Mouse (Mus musculus) adrenal gland, postnatal 14 days (tissue): ENCODE measurements around the gene Npr1. TPM values are rescaled to one million over a fixed set of nuclear protein-coding genes. Genes with fewer than 3 reads are reported as not detected.
A peak's percentile ranks its signal among the peaks of the same experiment; 100 is the strongest.

Experiments
- DNase-seq: peaks from one replicate; pipeline ENCODE4 v3.0.0; 2021; ENCODE audit warnings: mixed read lengths
- long read RNA-seq, 2 experiments: library from polyadenylated mRNA; stranded (forward); transcript quantifications; one replicate each; pipeline ENCODE4 v2.0.0; 2021
- total RNA-seq: library from RNA; stranded (reverse); gene quantifications from 2 replicates; pipeline ENCODE4 v1.2.3, GENCODE M21; 2021

Npr1 gene
- total RNA-seq, result 120 and 132 TPM in 2 replicates
- long read RNA-seq, experiment 1, full-length matches to known transcripts, result 58 of 115 reads
- long read RNA-seq, experiment 1, partial matches to known transcripts, result 37 of 115 reads
- long read RNA-seq, experiment 1, other reads (novel, unspliced or antisense), result 20 of 115 reads
- long read RNA-seq, experiment 2, full-length matches to known transcripts, result 42 of 83 reads
- long read RNA-seq, experiment 2, partial matches to known transcripts, result 17 of 83 reads
- long read RNA-seq, experiment 2, other reads (novel, unspliced or antisense), result 24 of 83 reads

DNA sequence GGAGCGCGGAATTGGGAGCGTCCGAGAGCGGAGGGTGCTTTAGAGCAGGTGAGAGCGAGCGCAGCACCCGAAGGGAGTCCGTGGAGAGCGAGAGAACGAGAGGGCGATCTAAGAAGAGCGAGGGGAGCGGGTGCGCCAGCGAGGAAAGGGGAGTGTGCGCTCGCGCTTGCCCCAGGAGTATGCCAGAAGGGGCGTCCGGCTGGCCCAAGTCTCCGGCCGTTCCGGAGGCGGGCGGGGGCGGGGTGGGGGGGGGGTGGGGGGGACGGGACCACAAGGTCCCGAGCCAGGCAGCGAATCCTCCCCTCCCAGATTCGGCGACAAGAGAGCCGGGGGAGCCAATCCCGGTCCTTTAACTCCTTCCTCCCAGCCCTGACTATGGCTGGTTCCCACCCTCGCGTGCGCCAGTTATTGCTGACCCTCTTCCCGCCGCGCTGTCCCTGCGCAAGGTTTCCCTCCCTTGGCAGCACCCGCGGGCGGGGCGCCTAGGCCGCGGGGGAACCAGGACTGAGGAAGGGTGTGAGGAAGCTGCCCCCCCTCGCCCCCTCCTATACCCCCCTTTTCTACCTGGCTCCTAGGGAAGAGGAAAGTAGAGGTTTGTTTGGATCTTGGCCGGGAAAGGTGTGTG is at the start of gene Npr1:
Gene Npr1 (minus strand): TSS at position 181 of the 625 bp plus-strand sequence.
- DNase-seq, result peak; percentile 83

DNA sequence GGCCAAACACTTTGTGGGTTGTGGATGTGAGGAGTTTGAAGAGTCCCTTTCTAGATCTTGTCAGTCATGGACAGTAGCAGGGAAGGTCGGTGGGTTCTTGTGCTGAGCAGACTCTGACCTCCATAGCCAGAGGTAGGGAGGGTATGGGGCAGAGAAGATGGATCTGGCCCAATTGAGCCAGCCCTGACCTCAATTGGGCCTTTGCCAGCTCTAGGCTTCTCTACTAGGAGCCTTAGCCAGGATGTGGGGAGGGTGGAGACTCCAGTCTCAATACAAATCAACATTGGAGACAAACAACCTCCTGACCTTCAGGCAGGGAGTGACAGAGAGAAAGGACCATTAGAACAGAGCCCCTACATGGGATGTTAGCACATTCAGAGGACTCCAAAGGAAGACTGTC is 49.6 kb upstream of the Npr1 start:
- DNase-seq, result peak; percentile 62

DNA sequence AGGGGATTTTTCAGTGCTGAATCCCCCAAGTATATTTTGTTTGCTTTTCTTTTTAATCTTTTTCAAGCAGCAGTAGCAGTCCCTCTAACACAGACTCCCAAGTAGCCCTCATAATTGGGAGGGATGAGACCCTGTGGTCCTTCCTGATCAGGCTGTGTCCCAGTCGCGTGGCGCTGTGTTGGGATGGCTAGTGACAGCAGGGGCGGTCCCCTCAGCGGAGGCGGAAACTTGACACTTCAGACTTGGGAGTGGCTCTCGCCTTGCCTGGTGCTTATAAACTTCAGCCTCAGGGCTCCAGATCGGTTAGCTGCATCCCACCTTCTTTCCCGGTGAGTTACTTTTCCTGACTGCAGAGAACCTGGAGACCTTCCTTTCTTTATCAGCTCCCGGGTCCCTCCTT is 49.0 kb upstream of the Npr1 start:
- DNase-seq, result peak; percentile 84

DNA sequence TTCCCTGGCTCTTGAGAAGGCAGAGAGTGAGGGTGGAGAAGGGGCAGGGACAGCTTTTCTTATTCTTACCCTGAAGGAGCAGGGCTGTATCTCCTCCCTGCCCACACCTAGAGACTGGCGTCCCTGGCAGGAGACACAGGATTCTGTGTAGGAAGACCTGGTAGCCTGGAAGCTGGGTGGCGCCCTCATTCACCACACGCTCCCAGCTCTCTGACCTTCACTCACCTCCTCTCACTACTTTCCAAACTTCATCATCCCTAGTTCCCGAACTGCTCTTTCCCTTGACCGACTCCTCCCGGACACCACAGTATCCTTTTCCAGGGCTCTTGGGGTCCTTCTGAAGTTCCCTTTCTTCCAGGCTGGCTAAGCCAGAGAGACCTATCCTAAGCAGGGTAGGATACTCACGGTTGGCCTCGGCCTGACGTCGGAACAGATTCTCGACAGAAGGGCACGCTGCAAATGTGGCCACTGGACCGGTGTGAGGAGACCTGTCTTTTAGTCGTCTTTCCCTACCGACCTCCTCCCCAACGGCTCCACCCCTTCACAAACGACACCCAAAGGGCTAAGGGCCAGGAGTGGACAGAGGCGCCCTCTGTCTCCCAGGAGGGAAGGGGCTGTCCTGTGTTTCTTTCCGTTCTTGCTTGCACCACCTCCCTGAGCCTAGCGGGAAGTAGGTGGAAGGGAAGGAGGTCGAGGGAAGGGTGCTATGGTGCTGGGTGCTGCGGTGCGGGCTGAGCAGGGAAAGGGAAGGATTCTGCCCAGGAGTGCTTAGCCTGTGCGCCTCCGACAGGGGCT is 48.3 kb upstream of the Npr1 start, which contains the start of the genes S100a1 and S100a13:
Gene S100a1 (minus strand): TSS at position 597 of the 795 bp plus-strand sequence.
Gene S100a13 (plus strand): TSS at position 640 of the 795 bp plus-strand sequence.
- peak; percentile 88 for DNase-seq

DNA sequence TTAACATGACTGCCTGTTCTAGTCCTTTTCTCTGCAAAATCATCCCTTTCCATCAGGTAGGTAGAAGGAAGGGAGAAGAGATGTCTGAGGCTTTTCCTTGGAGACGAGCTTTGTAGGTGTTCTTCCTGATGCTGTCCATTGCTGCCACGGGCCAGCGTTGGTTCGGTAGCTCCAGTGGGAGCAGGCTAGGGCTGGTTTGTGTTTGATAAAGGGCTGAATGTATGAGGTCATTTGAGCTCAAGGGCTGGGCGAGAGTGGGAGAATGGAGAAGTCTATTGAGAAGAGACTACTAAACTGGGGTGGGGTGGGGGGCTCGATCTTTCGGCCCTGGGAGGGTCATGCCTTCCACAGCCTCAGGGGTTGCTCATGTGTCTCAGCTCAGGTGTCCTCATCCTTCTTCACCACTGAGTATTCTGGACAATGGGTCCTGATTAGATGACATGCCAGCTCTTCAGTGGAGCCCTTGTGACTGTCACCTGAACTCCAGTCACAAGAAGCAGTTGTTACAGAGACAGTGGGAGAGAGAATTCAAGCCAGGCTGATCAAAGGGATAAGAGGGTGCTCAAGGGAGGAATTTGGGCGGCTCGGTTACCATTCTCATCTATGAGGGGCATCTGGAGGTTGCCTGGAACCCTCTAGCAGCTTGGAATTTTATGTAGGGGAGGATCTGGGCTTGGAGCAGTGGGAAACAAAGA is 47.4 kb upstream of the Npr1 start:
- DNase-seq, result no peak

DNA sequence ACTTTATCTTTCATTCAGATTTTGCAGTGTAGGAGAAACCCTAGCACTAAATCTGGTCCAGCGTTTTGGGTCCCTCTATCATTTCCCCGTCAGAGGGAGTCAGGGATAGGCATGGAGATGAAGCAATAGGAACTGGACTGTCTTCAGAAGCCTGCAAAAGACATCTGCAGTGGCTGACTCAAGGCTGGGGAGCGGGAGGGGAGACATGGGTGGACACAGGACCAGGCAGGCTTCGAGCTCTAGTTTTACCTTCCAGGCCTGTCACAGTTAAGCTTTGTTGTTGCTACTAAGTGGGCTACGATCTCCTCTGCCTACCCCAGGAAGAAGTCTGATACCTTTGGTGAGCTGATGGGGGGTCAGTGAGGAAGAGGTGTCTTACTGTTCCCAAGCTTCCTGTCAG is 46.6 kb upstream of the Npr1 start:
- DNase-seq, result no peak

DNA sequence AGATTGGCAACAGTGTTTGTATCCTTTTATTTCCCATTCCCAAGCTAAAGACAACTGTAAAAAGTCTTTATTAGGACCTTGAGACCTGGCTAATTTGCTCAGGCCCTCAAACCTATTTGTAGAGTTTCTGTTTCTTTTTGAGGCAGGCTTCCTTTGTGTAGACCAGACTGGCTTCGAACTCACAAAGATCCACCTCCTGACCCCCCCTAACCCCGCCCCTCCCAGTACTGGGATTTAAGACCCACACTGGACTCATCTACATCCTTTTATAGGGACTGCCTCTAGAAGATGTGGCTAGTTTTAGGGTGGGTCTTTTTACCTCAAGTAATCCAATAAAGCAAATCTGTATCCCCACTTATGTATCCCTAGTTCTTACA is 44.1 kb upstream of the Npr1 start:
- no peak for DNase-seq

DNA sequence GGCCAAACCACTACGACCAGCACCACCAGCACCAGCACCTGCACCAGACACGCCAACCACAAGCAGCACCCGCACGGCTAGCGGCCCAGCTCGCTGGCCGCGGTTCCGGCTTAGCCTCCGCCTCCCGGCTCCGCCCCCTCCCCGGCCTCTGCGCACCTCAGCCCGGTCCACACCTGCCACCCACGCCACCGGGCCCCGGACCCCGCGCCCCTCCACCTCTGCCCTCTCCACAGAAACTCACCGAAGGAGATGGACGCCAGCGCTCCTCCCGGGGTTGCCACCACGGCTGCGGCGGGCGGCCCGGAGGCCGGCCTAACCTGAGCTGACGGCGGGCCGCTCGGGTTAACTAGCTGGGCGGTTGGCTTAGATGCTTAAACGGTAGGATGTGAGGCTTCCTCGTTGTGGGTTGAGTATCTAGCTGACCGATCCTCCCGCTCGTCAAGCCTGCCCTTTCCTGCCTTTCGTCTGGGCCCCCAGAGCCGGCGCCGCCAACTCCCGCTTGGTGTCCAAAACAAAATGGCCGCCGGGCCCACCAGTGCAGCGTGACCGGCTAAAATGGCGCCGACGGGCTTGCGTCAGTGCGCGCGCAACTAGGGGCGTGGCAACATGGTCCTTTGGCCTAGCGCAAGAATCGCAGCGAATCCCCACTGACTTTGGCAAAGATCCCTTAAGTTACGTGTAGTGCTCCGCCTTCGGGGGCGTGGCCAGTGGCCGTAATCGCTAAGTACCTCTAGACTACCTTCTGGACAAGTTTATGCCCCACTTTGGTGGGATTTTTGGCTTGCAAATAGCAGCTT is 43.5 kb upstream of the Npr1 start, which contains the start of gene Chtop:
Gene Chtop (minus strand): TSS at position 549 of the 797 bp plus-strand sequence.
- peak; percentile 100 for DNase-seq

DNA sequence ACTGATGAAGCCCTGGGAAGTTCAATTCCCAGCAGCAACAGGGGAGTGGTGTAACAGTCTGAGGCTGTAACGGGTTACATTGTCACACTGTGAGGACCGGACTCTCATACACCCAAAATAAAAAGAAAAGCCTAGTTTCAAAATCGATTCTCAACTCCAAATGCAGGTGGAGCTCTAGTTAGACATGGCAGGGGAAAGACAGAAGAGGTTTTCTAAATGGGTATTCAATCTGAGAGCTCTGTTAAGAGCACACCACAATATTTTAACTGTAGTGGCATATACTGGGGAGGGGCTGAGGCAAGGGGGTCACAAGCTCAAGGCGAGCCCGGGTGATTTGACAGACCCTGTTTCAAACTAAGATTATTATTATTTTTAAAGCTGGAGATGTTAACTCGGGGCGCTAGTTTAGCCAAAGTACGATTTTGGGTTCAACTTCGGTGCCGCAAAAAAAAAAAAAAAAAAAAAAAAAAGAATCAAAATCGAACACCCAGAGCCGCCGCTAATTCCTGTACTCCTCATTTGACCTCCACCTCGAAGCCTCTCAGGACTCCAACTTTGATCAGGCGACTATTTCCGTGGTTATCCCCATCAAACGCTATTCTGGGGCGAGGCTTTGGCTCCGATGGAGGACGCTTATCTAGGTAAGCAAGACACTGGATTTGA is 42.8 kb upstream of the Npr1 start:
- no peak for DNase-seq

DNA sequence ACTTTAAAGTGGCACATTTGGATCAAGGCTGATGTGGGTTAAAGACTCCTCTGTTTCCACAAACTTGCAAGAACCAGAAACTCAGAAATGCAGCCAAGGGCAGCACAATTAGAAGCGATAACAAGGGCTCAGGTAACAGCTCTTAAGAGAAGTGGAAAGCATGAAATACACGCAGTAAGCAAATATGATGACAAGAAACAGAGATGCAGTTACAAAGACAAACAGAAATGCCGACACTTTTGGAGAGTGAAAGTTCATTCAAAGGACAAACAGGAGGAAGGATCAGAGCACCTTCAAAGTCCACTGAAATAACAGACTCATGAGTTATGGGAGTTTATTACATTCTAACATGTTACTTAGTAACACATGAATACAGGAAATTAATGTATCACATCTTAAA is 40.7 kb upstream of the Npr1 start:
- DNase-seq, result no peak

DNA sequence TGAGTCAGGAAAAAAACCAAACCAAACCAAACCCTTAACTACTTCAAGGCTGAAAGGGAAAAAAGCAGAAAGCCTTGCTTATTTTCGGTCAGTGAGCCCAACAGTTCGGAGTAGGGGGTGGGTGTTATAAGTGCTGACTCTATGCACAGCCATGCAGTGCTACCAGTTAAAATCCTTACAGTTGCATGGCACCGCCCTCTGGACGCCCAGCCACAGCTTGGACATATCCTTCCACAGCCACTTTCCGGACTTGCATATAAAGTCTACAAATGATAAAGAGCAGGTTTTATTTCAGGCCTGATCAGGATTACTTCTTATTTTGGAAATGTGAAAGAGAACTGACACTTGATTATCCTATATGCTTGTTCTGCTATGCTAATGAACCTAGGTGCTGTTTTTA is 39.5 kb upstream of the Npr1 start:
- no peak for DNase-seq

DNA sequence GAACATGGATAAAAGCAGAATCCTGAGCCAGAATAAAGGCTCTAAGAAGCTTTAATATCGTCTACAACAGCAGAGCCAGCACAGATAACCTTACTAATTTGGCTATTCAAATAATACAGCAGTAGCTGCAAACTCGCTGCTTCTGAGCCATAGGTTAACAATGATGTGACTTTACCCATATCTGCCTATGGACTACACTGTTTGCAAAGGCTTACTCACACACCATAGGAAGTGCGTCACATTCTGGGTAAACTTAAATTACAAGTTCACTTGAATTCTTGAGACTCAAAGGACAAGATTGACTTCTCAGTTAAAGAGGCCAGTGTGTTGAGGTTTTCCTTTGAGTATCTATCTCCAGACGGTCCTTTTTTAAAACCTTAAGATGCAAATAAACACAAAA is 37.8 kb upstream of the Npr1 start:
- DNase-seq, result no peak

DNA sequence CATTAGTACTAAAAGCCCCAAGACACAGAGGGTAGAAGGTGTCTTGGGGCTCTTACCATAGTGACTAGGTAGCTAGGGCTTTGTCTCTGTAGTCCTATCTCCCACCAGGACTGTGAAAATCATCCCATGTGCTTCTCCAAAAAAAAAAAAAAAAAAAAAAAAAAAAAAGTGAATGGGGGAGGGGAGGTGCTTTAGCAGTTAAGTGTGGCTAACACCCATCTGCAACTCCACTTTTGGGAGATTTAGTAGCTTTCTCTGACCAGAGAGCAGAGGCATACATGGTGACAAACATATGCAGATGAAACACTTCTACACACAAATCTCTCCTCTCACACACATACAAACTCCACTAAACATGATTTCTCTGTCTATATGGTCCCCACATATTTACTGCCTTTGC is 31.9 kb upstream of the Npr1 start:
- DNase-seq, result no peak

DNA sequence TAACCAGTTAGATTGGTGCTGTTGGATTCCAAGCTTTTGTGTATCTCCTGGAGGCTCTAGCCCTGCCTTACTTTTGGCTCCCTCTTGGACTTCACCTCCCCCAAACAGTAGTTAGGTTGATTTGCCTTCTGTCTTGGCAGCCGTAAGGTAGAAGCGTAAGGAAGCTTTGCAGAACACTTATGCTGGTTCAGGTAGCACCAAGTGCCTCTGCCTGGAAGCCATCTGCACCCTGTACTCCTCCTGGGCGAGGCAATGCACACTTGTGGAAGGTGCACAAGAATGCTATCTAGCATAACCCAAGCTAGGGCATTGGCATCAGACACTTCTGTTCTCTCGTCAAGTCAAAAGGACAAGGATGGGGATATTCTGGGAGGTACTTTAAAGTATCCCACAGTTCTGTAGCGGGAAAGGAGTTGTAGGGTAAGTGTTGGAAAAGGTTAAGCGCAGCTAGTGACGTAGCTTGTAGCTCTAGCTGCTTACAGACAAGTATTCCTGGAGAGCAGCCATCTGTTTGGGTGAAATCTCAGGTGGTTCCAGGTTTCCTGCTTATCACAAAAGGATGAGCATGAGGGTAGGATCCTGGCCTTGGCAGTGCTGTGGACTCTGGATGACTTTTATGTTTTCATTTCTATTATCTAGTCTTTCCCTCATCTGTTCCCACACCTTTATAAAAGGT is 30.3 kb upstream of the Npr1 start:
- DNase-seq, result no peak

DNA sequence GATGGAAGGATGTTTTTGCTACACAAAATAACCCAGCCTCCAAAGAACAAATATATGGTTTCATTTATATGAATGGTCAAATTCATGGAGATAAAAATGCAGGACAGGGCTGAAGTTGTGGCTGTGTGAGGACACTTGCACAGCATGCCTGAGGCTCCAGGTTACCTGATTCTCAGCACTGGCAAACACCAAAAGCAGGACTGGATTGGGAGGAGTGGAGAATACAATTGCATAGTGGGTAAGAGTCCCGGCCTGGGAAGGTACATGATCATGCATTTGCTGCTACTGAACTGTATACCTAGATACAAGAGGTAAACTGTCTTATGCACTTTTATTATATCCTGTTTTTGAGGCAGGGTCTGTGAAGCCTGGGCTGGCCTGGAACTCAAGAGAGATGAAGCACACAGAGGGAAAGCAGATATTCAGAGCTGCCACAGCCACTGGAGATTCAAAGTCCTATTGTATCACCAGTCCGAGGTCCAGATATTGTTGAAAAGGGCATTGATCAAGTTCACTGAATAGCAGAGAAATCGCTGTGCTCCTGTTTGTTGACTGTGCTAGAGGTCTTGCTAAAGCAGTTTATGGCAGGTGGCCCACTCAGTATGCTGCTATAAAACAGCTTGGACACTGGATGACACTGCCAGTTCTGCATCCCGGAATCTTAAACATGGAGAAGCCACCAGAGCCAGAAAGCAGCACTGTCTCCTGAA is 28.3 kb upstream of the Npr1 start:
- no peak for DNase-seq

DNA sequence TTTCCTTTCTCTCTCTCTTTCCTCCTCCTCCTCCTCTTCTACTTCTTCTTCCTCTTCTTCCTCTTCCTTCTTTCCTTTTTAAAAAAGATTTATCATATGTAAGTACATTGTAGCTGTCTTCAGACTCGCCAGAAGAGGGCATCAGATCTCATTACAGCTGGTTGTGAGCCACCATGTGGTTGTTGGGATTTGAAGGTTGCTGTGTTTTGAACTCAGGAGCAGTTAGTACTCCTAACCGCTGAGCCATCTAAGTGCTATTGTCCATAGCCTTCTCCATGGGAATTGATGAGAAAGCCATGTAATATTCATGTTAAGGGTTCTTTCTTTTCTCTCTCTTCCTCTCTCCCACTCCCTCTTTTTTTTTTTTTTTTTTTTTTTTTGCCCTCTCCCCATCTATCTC is 25.7 kb upstream of the Npr1 start:
- DNase-seq, result peak; percentile 50

DNA sequence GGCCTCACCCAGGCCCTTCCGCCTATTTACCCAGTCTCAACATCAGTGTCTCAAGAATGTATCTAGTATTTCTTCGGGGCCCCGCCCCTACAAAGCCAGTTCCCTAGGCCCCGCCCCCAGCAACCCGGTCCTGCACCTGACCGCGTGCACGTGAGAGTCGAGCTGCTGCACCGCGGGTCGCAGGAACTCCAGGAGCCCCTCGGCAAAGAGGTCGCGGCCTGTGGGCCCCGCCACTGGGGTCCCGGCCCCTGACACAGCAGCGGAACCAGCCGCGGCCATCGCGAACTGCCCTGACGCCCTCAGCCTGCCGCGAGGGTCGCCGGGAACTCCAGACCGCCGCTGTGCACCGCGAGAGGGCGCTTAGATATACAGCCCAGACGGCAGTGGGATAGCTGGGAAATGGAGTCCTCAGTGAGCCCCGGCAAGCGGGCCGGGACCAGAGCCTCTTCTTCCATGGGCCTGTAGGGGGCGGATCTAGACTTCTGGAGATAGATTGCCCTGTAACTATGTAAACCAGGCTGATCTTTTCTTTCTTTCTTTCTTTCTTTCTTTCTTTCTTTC is 25.1 kb upstream of the Npr1 start, which contains the start of gene Snapin:
Gene Snapin (minus strand): TSS at position 338 of the 561 bp plus-strand sequence.
- peak; percentile 97 for DNase-seq

DNA sequence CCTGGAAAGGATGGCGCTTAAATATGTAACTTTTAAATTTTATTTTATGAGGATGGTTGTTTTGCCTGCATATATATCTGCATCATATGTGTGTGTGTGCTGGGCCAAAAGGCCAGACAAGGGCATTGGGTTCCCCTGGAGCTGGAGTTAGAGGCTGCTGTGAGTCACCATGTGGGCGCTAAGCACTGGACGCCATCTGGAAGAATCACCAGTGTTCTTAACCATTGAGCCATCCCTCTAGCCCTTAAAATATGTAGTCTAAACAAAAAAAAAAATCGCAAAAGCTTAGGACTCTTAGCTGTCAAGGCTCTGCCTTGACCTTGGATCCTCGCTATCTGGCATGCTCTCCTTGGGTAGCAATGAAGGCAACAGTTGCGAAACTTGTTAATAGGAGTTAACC is 22.9 kb upstream of the Npr1 start:
- DNase-seq, result no peak

DNA sequence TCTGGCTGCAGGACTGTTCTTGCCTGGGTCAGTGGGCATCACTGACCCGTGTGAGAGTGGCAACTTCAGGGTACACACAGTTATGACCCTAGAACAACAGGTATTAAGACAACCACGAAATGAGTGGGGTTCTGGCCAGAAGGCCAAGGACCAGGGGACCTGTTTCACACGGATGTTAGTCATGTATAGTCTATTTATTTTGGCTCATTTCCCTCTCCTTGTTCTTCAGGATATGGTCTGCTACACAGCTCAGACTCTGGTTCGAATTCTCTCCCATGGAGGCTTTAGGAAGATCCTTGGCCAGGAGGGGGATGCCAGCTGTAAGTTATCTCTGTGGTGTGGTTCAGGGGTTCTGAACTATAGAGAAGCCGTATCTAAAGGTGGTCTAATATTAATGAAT is 21.3 kb upstream of the Npr1 start:
- DNase-seq, result no peak
